Mouse (Mus musculus) retina, postnatal 7 days (tissue): Measurements from ENCODE around the gene Fli1.

Experiments used
- DNase-seq: peaks from one replicate; pipeline ENCODE4 v3.0.0-alpha.2; 2012; ENCODE audit warnings: low read depth, low spot score

Gene Fli1

GRCm38 (mm10) chr9:32409060-32409961, 133.3 kb downstream of the Fli1 start:
- no peak for DNase-seq

GRCm38 (mm10) chr9:32408730-32409059, 134.0 kb downstream of the Fli1 start:
- DNase-seq, result no peak

- peak; percentile 56 for DNase-seq
Measured at GRCm38 (mm10) chr9:32405191-32405925, 137.3 kb downstream of the Fli1 start.

GRCm38 (mm10) chr9:32400662-32401161, 141.9 kb downstream of the Fli1 start:
- DNase-seq, result no peak

GRCm38 (mm10) chr9:32400212-32400611, 142.4 kb downstream of the Fli1 start:
- DNase-seq, result no peak

- DNase-seq, result no peak
Measured at GRCm38 (mm10) chr9:32394761-32395161, 147.9 kb downstream of the Fli1 start.

GRCm38 (mm10) chr9:32392716-32393115, 149.9 kb downstream of the Fli1 start:
- no peak for DNase-seq

- no peak for DNase-seq
Measured at GRCm38 (mm10) chr9:32391701-32392100, 151.0 kb downstream of the Fli1 start.

- DNase-seq, result no peak
Measured at GRCm38 (mm10) chr9:32391092-32391491, 151.6 kb downstream of the Fli1 start.

- no peak for DNase-seq
Measured at GRCm38 (mm10) chr9:32388120-32388519, 154.5 kb downstream of the Fli1 start.

- DNase-seq, result no peak
Measured at GRCm38 (mm10) chr9:32384906-32385305, 157.8 kb downstream of the Fli1 start.

GRCm38 (mm10) chr9:32376863-32377590, 165.6 kb downstream of the Fli1 start:
- DNase-seq, result no peak

- DNase-seq, result no peak
Measured at GRCm38 (mm10) chr9:32376031-32376430, 166.6 kb downstream of the Fli1 start.

- DNase-seq, result no peak
Measured at GRCm38 (mm10) chr9:32373656-32374055, 169.0 kb downstream of the Fli1 start.
